Mouse (Mus musculus): Measurements from ENCODE around the gene Rpgrip1.

Gene Rpgrip1

GRCm38 (mm10) chr14:52198141-52198540 lies 87.6 kb downstream of the Rpgrip1 start:
- DNase-seq = no peak

- no peak for DNase-seq
Observed at GRCm38 (mm10) chr14:52199412-52199811, 88.9 kb downstream of the Rpgrip1 start.

All from spleen, adult 18-20 months (tissue).